In the genomic region with DNA sequence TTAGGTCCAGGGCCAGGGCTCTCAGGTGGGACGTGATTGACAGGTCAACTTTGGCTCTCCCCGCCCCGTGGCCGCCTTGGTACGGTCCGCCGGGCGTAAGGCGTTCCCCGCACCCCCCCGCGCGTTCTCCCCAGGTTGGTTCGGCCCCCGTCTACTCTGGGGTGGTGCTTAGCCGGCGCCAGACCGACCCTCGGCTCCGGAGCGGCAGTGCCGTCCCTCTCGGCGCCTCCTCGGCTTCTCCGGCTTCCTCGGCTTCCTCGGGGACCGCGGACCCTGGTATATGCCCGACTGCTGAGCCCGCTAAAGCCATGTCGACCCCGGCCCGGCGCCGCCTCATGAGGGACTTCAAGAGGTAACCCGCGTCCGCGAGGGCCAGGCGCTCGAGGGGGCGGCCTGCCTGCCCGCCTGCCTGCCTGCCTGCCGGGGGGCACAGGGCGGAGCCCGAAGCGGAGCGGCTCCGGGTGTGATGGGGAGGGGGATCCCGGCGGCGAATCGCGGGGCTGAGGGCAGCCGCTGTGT, we compare ENCODE assay signal across 8 mouse cellular contexts. TPM values are rescaled to one million over a fixed set of nuclear protein-coding genes. Genes with fewer than 3 reads are reported as not detected.
DNase-seq lines count a peak whose midpoint lies in the region; ATAC-seq lines count a peak whose summit lies in the region.

No protein-coding gene starts in this region.

- ATAC-seq in inflammation-experienced regulatory T-cells, adult 6 months = peak; percentile 87

- H3K36me3 ChIP-seq in megakaryocyte, embryonic 14.5 days (replicated peaks; ENCODE audit: low read length) = peaks cover 16% of the 10 kb centered on the region

- peaks cover 13% of the 10 kb centered on the region; the same call in 1 of the 2 replicates for H3K4me1 ChIP-seq in megakaryocyte, embryonic 14.5 days

- intact Hi-C loops in gastrocnemius, postnatal 14 days (cut with DNase I; ENCODE audit: low total_unique reads) = no loop called here

- peaks cover 9% of the 10 kb centered on the region; the same call in 1 of the 2 replicates for H3K9me3 ChIP-seq in megakaryocyte, embryonic 14.5 days

- peaks cover 5% of the 10 kb centered on the region for H3K27me3 ChIP-seq in megakaryocyte, embryonic 14.5 days (replicated peaks)

- DNase-seq in adrenal gland, adult (ENCODE audit: inconsistent age in 2 of 2, low spot score in 1 of 2) = peak; percentile 87 to 96
- DNase-seq in embryo, embryonic 10.5 days (ENCODE audit: low spot score) = peak; percentile 86
- DNase-seq in gastrocnemius, postnatal 14 days = peak; percentile 89
- DNase-seq in left cerebral cortex, adult 9 months (ENCODE audit: low spot score in 2 of 2) = peak; percentile 26 to 79
- peak; percentile 81 to 83 for DNase-seq in right cerebral cortex, adult 2 months (ENCODE audit: low spot score in 2 of 2)
- DNase-seq in urinary bladder, postnatal 10 days (ENCODE audit: low spot score) = peak; percentile 51

- peak overlapping the region; percentile 93 for H3K4me3 ChIP-seq in megakaryocyte, embryonic 14.5 days (replicated peaks)

RNA-seq across cellular contexts. Expression of a gene that starts 0.3 kb away (rescaled TPM):
- total RNA-seq in gastrocnemius, postnatal 14 days (2021) = 10 to 100 TPM; 11.3 to 11.7 TPM
- polyA plus RNA-seq in inflammation-experienced regulatory T-cells, adult 6 months (2017; shearing (Covaris generic)) = 10 to 100 TPM; 26.9 to 28.7 (median 27.7) TPM
- 0.46 TPM in 1 of 2 replicates, not detected in the other for polyA plus RNA-seq in megakaryocyte, embryonic 14.5 days (2012; ENCODE audit: insufficient read depth, low replicate concordance)

RNA-seq across cellular contexts. Expression of a gene that starts 0.5 kb away (rescaled TPM):
- total RNA-seq in gastrocnemius, postnatal 14 days (2021) = 10 to 100 TPM; 36.8 to 38.6 TPM
- 100 to 1,000 TPM; 124 to 197 (median 127) TPM for polyA plus RNA-seq in inflammation-experienced regulatory T-cells, adult 6 months (2017; shearing (Covaris generic))
- 206 and 276 TPM in 2 replicates for polyA plus RNA-seq in megakaryocyte, embryonic 14.5 days (2012; ENCODE audit: insufficient read depth, low replicate concordance)

RNA-seq across cellular contexts. Expression of a gene that starts 28.5 kb away (rescaled TPM):
- total RNA-seq in gastrocnemius, postnatal 14 days (2021) = 1 to 10 TPM; 3.7 to 4.2 TPM
- 1 to 10 TPM; 1.5 to 5.6 (median 2.7) TPM for polyA plus RNA-seq in inflammation-experienced regulatory T-cells, adult 6 months (2017; shearing (Covaris generic))
- 0.34 TPM in 1 of 2 replicates, not detected in the other for polyA plus RNA-seq in megakaryocyte, embryonic 14.5 days (2012; ENCODE audit: insufficient read depth, low replicate concordance)

Comparison
In these comparisons a context has a peak if more than half of its experiments do, and no peak if none do; other contexts are left out.
1. Peak in every context shown above with its lines: DNase-seq, ATAC-seq and H3K4me3 ChIP-seq.
2. RNA of a gene that starts 0.3 kb away (polyA plus RNA-seq): 26.9 to 28.7 TPM in inflammation-experienced regulatory T-cells, adult 6 months; 0.46 TPM in megakaryocyte, embryonic 14.5 days; every median in the first group is over 10 times any median in the second.